Mouse (Mus musculus): ENCODE results near the gene Cplx1. TPM values are rescaled to one million over a fixed set of nuclear protein-coding genes. Genes with fewer than 3 reads are reported as not detected.
A peak's percentile ranks its signal among the peaks of the same experiment; 100 is the strongest.

Gene Cplx1
- polyA plus RNA-seq, 1 experiment from 2014 or later = 2.7 TPM

DNA sequence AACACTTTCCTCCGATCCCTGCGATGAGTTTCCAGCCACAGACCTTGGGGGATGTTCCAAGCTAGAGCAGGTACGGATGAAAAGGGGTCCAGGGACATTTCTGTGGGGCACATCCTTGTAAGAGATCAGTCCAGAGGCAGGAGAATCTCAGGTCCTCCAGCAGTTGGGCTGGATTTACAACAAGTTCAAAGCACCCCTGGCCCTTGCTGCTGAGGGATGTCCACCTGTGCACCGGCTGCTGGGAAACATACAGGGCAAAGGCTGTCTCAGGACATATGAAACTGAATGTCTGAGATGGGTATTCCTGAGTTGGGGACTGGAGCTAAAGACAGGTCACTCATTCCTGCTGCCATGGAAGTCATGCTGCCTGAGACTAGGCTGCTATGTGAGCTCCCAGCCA is 7.2 kb upstream of the Cplx1 start:
- no peak overlapping the region for H3K4me3 ChIP-seq (ENCODE audit: low read length)

GRCm38 (mm10) chr5:108554041-108554440 is 4.2 kb upstream of the Cplx1 start:
- no peaks in the 10 kb centered on the region for H3K9me3 ChIP-seq (ENCODE audit: control insufficient read depth, low read length)
- H3K4me3 ChIP-seq (ENCODE audit: low read length) = no peak overlapping the region
- ATAC-seq = no peak
- peaks cover 8% of the 10 kb centered on the region for H3K4me1 ChIP-seq (ENCODE audit: control insufficient read depth, insufficient read depth, low read length)
- H3K27me3 ChIP-seq (replicated peaks; ENCODE audit: control insufficient read depth, insufficient read depth, low read length) = peaks cover 24% of the 10 kb centered on the region
- H3K4me2 ChIP-seq (ENCODE audit: low read depth, low read length) = no peak overlapping the region
- H3K27ac ChIP-seq (ENCODE audit: low read length) = no peak overlapping the region
- no peak overlapping the region for H3K9ac ChIP-seq (ENCODE audit: low read depth, low read length)
- WGBS = 74% methylated on average over 1 of the region's 1 CpGs
- no peaks in the 10 kb centered on the region for H3K36me3 ChIP-seq (ENCODE audit: control insufficient read depth, insufficient read depth, low read length)

More for the DNA sequence above, 7.2 kb upstream of the Cplx1 start:
- H3K9me3 ChIP-seq (ENCODE audit: control insufficient read depth, low read length) = no peaks in the 10 kb centered on the region
- H3K4me2 ChIP-seq (ENCODE audit: low read depth, low read length) = no peak overlapping the region
- H3K27me3 ChIP-seq (replicated peaks; ENCODE audit: control insufficient read depth, insufficient read depth, low read length) = no peaks in the 10 kb centered on the region
- H3K9ac ChIP-seq (ENCODE audit: low read depth, low read length) = no peak overlapping the region
- no peaks in the 10 kb centered on the region for H3K4me1 ChIP-seq (ENCODE audit: control insufficient read depth, insufficient read depth, low read length)
- no peak for ATAC-seq
- no peaks in the 10 kb centered on the region for H3K36me3 ChIP-seq (ENCODE audit: control insufficient read depth, insufficient read depth, low read length)
- 75% methylated on average over 4 of the region's 4 CpGs for WGBS
- no peak overlapping the region for H3K27ac ChIP-seq (ENCODE audit: low read length)

DNA sequence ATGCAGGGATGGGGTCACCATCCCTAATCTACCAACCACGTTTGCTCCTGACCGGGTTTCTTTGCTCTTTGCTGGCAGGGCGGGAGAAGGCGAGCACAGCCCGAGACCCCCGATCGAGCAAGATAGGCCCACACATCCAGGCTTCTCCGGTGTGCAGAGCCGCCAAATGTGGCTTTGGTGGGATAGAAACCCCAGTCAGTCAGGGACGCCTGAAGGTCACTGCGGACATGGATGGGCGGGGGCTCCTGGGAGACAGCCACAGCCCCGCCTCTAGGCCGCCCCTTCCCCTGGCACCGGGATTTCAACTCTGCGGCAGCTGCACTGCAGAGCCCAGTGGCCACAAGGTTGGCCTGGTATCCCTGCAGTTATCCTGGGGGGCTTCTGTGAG is 377 bp upstream of the Cplx1 start:
- H3K4me3 ChIP-seq (ENCODE audit: low read length) = peak overlapping the region; percentile 38

GRCm38 (mm10) chr5:108549137-108549488 is 711 bp downstream of the Cplx1 start:
- H3K4me2 ChIP-seq (ENCODE audit: low read depth, low read length) = peak overlapping the region; percentile 63
- peaks cover 24% of the 10 kb centered on the region for H3K27me3 ChIP-seq (replicated peaks; ENCODE audit: control insufficient read depth, insufficient read depth, low read length)
- H3K4me1 ChIP-seq (ENCODE audit: control insufficient read depth, insufficient read depth, low read length) = peaks cover 8% of the 10 kb centered on the region
- no peak overlapping the region for H3K27ac ChIP-seq (ENCODE audit: low read length)
- 11% methylated on average over 7 of the region's 7 CpGs for WGBS
- no peaks in the 10 kb centered on the region for H3K36me3 ChIP-seq (ENCODE audit: control insufficient read depth, insufficient read depth, low read length)
- H3K9ac ChIP-seq (ENCODE audit: low read depth, low read length) = no peak overlapping the region
- H3K9me3 ChIP-seq (ENCODE audit: control insufficient read depth, low read length) = no peaks in the 10 kb centered on the region
- H3K4me3 ChIP-seq (ENCODE audit: low read length) = peak overlapping the region; percentile 38; the same call in 1 of the 2 replicates
- no peak for ATAC-seq

More for the DNA sequence above, 377 bp upstream of the Cplx1 start:
- no peaks in the 10 kb centered on the region for H3K9me3 ChIP-seq (ENCODE audit: control insufficient read depth, low read length)
- no peak overlapping the region for H3K9ac ChIP-seq (ENCODE audit: low read depth, low read length)
- H3K4me2 ChIP-seq (ENCODE audit: low read depth, low read length) = peak overlapping the region; percentile 63
- H3K4me1 ChIP-seq (ENCODE audit: control insufficient read depth, insufficient read depth, low read length) = peaks cover 8% of the 10 kb centered on the region
- WGBS = under 1% methylated on average over 16 of the region's 16 CpGs
- peaks cover 24% of the 10 kb centered on the region for H3K27me3 ChIP-seq (replicated peaks; ENCODE audit: control insufficient read depth, insufficient read depth, low read length)
- ATAC-seq = peak; percentile 5; the same call in 1 of the 2 replicates
- H3K36me3 ChIP-seq (ENCODE audit: control insufficient read depth, insufficient read depth, low read length) = no peaks in the 10 kb centered on the region
- H3K27ac ChIP-seq (ENCODE audit: low read length) = no peak overlapping the region

DNA sequence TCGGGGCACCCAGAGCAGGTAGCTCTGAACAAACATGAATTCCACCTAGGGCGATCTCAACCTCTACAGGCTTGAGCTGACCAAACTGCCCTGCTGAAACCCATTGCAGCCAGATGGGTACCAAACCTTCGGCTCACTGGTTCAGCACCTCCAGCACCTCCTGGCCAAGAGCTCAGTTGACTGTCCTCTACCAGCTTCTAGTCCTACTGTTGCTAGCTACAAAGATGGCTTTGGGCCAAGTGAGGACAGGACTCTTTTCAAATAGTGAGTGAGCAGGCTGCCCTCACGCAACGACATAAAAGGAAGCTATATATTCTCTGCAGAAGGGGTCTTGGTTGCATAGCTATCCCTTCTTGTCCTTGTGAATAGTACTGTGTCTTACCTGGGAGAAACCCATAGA is 2.2 kb downstream of the Cplx1 start:
- no peak for ATAC-seq
- no peak overlapping the region for H3K4me2 ChIP-seq (ENCODE audit: low read depth, low read length)
- peaks cover 8% of the 10 kb centered on the region for H3K4me1 ChIP-seq (ENCODE audit: control insufficient read depth, insufficient read depth, low read length)
- H3K9ac ChIP-seq (ENCODE audit: low read depth, low read length) = no peak overlapping the region
- H3K36me3 ChIP-seq (ENCODE audit: control insufficient read depth, insufficient read depth, low read length) = no peaks in the 10 kb centered on the region
- peaks cover 24% of the 10 kb centered on the region for H3K27me3 ChIP-seq (replicated peaks; ENCODE audit: control insufficient read depth, insufficient read depth, low read length)
- H3K4me3 ChIP-seq (ENCODE audit: low read length) = no peak overlapping the region
- H3K9me3 ChIP-seq (ENCODE audit: control insufficient read depth, low read length) = no peaks in the 10 kb centered on the region
- no peak overlapping the region for H3K27ac ChIP-seq (ENCODE audit: low read length)
- WGBS = 88% methylated on average over 5 of the region's 5 CpGs

DNA sequence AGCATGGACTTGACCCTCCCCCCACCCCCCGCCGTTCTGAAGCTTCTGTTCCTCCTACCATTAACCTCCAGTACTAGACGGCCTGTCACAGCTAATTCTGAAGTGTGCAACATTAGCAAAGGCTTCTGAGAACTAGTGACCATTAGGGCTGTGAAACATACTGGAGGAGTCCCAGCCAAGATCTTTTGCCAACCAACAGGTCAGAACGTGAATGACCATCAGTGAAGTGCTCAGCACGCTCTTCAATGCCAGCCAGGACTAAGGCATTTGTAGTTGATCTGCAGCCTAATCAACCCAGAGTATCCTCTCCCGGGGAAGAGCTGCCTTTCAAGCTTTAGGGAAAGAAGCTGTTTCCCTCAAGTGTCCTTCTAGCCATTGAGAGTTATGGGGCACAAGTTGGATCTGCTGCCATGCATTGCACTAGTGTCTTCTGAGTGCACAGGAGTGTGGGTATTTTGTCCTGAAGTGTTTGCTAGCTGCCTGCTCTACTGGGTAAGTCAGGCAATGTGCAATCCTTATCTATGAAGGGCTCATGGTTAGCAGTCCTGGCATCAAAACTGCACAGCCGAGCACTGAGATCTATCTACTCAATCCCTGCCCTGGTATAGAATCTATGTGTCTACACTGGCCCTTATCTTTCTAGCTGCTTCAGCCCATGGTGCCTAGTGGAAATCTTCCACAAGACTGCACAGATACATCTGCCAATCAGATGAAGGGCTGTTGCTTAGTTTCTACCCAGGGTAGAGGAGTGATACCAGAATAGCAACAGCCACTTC is 6.1 kb downstream of the Cplx1 start:
- no peak overlapping the region for H3K27ac ChIP-seq (ENCODE audit: low read length)
- H3K36me3 ChIP-seq (ENCODE audit: control insufficient read depth, insufficient read depth, low read length) = no peaks in the 10 kb centered on the region
- ATAC-seq = no peak
- H3K9me3 ChIP-seq (ENCODE audit: control insufficient read depth, low read length) = no peaks in the 10 kb centered on the region
- no peak overlapping the region for H3K9ac ChIP-seq (ENCODE audit: low read depth, low read length)
- no peak overlapping the region for H3K4me2 ChIP-seq (ENCODE audit: low read depth, low read length)
- no peak overlapping the region for H3K4me3 ChIP-seq (ENCODE audit: low read length)
- WGBS = 62% methylated on average over 7 of the region's 7 CpGs
- no peaks in the 10 kb centered on the region for H3K4me1 ChIP-seq (ENCODE audit: control insufficient read depth, insufficient read depth, low read length)
- no peaks in the 10 kb centered on the region; the same call in 1 of the 2 replicates for H3K27me3 ChIP-seq (replicated peaks; ENCODE audit: control insufficient read depth, insufficient read depth, low read length)

- H3K9me3 ChIP-seq (ENCODE audit: control insufficient read depth, low read length) = 0 out of 2 replicates have a peak, but pooled peaks cover 6% of the 10 kb centered on the region
- WGBS = 95% methylated on average over 2 of the region's 2 CpGs
- H3K4me1 ChIP-seq (ENCODE audit: control insufficient read depth, insufficient read depth, low read length) = no peaks in the 10 kb centered on the region
- H3K9ac ChIP-seq (ENCODE audit: low read depth, low read length) = no peak overlapping the region
- no peak for ATAC-seq
- H3K4me2 ChIP-seq (ENCODE audit: low read depth, low read length) = no peak overlapping the region
- no peak overlapping the region for H3K4me3 ChIP-seq (ENCODE audit: low read length)
- no peak overlapping the region for H3K27ac ChIP-seq (ENCODE audit: low read length)
- H3K36me3 ChIP-seq (ENCODE audit: control insufficient read depth, insufficient read depth, low read length) = no peaks in the 10 kb centered on the region
- H3K27me3 ChIP-seq (replicated peaks; ENCODE audit: control insufficient read depth, insufficient read depth, low read length) = no peaks in the 10 kb centered on the region
Measured at GRCm38 (mm10) chr5:108534188-108534587, 15.6 kb downstream of the Cplx1 start.

- Histone ChIP-seq H3K4me3 (ENCODE audit: low read length) (no peak overlapping the region), H3K9me3 (ENCODE audit: control insufficient read depth, low read length) (no peaks in the 10 kb centered on the region), H3K4me2 (ENCODE audit: low read depth, low read length) (no peak overlapping the region), H3K36me3 (ENCODE audit: control insufficient read depth, insufficient read depth, low read length) (no peaks in the 10 kb centered on the region), H3K27me3 (replicated peaks; ENCODE audit: control insufficient read depth, insufficient read depth, low read length) (no peaks in the 10 kb centered on the region), H3K27ac (ENCODE audit: low read length) (no peak overlapping the region), H3K9ac (ENCODE audit: low read depth, low read length) (no peak overlapping the region), H3K4me1 (ENCODE audit: control insufficient read depth, insufficient read depth, low read length) (no peaks in the 10 kb centered on the region)
- 84% methylated on average over 3 of the region's 3 CpGs for WGBS
- no peak for ATAC-seq
Measured at GRCm38 (mm10) chr5:108522597-108522996, 27.2 kb downstream of the Cplx1 start.

DNA sequence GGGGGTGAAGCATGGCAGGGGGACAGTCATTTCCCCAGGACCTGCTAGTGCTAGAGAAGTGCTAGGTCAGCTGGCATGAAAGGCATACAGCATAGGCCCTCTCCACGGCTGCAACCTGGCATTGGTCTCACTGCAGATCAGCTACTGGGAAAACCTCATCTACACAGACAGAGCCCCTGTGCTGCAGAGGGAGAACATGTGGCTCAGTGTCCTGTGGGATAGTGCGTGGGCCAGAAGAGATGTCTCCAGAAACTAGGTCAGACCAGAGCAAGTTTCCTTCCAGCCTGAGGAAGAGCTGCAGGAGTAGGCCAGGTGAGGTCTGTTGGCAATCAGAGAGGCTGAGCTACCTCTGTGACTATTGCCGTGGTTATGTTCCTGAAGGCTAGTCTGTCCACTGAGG is 27.9 kb downstream of the Cplx1 start:
- H3K27ac ChIP-seq (ENCODE audit: low read length) = no peak overlapping the region
- ATAC-seq = no peak
- H3K9ac ChIP-seq (ENCODE audit: low read depth, low read length) = no peak overlapping the region
- no peaks in the 10 kb centered on the region for H3K9me3 ChIP-seq (ENCODE audit: control insufficient read depth, low read length)
- no peaks in the 10 kb centered on the region for H3K4me1 ChIP-seq (ENCODE audit: control insufficient read depth, insufficient read depth, low read length)
- H3K27me3 ChIP-seq (replicated peaks; ENCODE audit: control insufficient read depth, insufficient read depth, low read length) = no peaks in the 10 kb centered on the region
- H3K4me2 ChIP-seq (ENCODE audit: low read depth, low read length) = no peak overlapping the region
- H3K36me3 ChIP-seq (ENCODE audit: control insufficient read depth, insufficient read depth, low read length) = no peaks in the 10 kb centered on the region
- H3K4me3 ChIP-seq (ENCODE audit: low read length) = no peak overlapping the region
- 69% methylated on average over 3 of the region's 3 CpGs for WGBS

DNA sequence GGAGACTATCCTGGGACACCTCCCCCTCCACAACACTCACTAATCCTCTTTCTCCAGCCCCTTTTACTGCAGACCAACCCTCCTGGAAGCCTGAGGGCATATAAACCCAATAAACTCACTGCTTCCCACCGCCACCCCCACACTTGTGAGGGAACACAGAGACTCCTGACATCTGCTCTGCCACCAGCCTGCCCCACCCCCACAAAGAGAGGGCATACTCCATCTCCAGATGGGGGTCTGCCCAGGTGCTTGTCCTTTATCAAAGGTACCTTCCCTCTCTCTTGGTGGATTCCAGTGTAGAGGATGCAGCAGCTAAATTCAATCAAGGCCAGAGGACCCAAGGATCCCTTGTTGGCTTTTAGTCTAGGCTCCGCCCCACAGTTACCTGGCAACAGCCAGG is 28.8 kb downstream of the Cplx1 start:
- Histone ChIP-seq H3K9me3 (ENCODE audit: control insufficient read depth, low read length) (no peaks in the 10 kb centered on the region), H3K4me3 (ENCODE audit: low read length) (no peak overlapping the region), H3K27ac (ENCODE audit: low read length) (no peak overlapping the region), H3K4me2 (ENCODE audit: low read depth, low read length) (no peak overlapping the region), H3K4me1 (ENCODE audit: control insufficient read depth, insufficient read depth, low read length) (no peaks in the 10 kb centered on the region), H3K27me3 (replicated peaks; ENCODE audit: control insufficient read depth, insufficient read depth, low read length) (no peaks in the 10 kb centered on the region), H3K9ac (ENCODE audit: low read depth, low read length) (no peak overlapping the region), H3K36me3 (ENCODE audit: control insufficient read depth, insufficient read depth, low read length) (no peaks in the 10 kb centered on the region)
- no peak for ATAC-seq
- WGBS = 50% methylated on average over 2 of the region's 2 CpGs

Measured in intestine, embryonic 16.5 days (tissue).